Mouse (Mus musculus) forebrain, postnatal 0 days (tissue): ENCODE measurements at regions not wholly inside any gene's neighbourhood (a gene's known extent, or its start where the extent isn't known, plus 50 kb on each side); places are given as distances from the start of the nearest gene placed in this dataset.

Experiments used
- ATAC-seq: fragments of 200-750 bp; cut with Nextera tagmentation; 2 replicates; pipeline ENCODE4 v1.8.0; 2017; ENCODE audit warnings: mild to moderate bottlenecking, moderate library complexity
- DNase-seq: peaks from one replicate; pipeline ENCODE4 v3.0.0-alpha.2; 2015
- H3K27ac ChIP-seq: fragments of 300-500 bp; sonication (generic); 2 replicates; pipeline ENCODE4 v1.5.1; 2014; ENCODE audit warnings: low read depth, mild to moderate bottlenecking, antibody characterized with exemption, low read length, moderate library complexity, mixed read lengths
- H3K27me3 ChIP-seq: fragments of 300-500 bp; sonication (generic); 2 replicates; pipeline ENCODE4 v1.6.1; 2014; ENCODE audit warnings: mild to moderate bottlenecking, low read length, mixed read lengths; ENCODE audit not compliant: insufficient read depth
- H3K36me3 ChIP-seq: fragments of 300-500 bp; sonication (generic); 2 replicates; pipeline ENCODE4 v1.6.1; 2014; ENCODE audit warnings: mild to moderate bottlenecking, moderate library complexity; ENCODE audit not compliant: insufficient read depth
- H3K4me1 ChIP-seq: fragments of 300-500 bp; sonication (generic); 2 replicates; pipeline ENCODE4 v1.6.1; 2014; ENCODE audit warnings: antibody characterized with exemption; ENCODE audit not compliant: insufficient read depth
- H3K4me2 ChIP-seq: fragments of 300-500 bp; sonication (generic); 2 replicates; pipeline ENCODE4 v1.6.1; 2014; ENCODE audit warnings: low read depth, mild to moderate bottlenecking, moderate library complexity
- H3K4me3 ChIP-seq: fragments of 300-500 bp; sonication (generic); 2 replicates; pipeline ENCODE4 v1.5.1; 2014; ENCODE audit warnings: low read depth, low read length, mixed read lengths
- H3K9ac ChIP-seq: fragments of 300-500 bp; sonication (generic); 2 replicates; pipeline ENCODE4 v1.6.1; 2014; ENCODE audit warnings: mild to moderate bottlenecking
- H3K9me3 ChIP-seq: fragments of 300-500 bp; sonication (generic); 2 replicates; pipeline ENCODE4 v1.6.1; 2016; ENCODE audit warnings: low read length
- CTCF ChIP-seq: sonication (generic); IDR thresholded peaks from 2 replicates; pipeline ENCODE4 v1.5.1; 2016; ENCODE audit warnings: antibody characterized with exemption, control low read depth, low read depth
- WGBS: fragments of 180-500 bp; shearing (Covaris S2); extraction: QIAGEN DNeasy Blood & Tissue Kit; methylation state at CpG from one replicate; pipeline ENCODE4 v1.1.7; 2014; 5-methylcytosine and 5-hydroxymethylcytosine counted together

GRCm38 (mm10) chr3:81736838-81737237, 195.6 kb upstream of the Ctso start:
- H3K4me3 ChIP-seq, result no peak overlapping the region
- H3K27me3 ChIP-seq, result no peaks in the 10 kb centered on the region
- DNase-seq (no peak), ATAC-seq (no peak)
- no peaks in the 10 kb centered on the region for H3K4me1 ChIP-seq
- no peak overlapping the region for H3K27ac ChIP-seq
- TF ChIP-seq CTCF, result no peak
- H3K9ac ChIP-seq, result no peak overlapping the region
- H3K36me3 ChIP-seq, result no peaks in the 10 kb centered on the region
- H3K4me2 ChIP-seq, result no peak overlapping the region
- H3K9me3 ChIP-seq, result no peaks in the 10 kb centered on the region

GRCm38 (mm10) chr3:81742124-81742523, 190.3 kb upstream of the Ctso start:
- Histone ChIP-seq H3K27ac (no peak overlapping the region), H3K9ac (no peak overlapping the region), H3K27me3 (no peaks in the 10 kb centered on the region), H3K4me2 (no peak overlapping the region), H3K4me1 (no peaks in the 10 kb centered on the region), H3K9me3 (no peaks in the 10 kb centered on the region), H3K4me3 (no peak overlapping the region), H3K36me3 (no peaks in the 10 kb centered on the region)
- 50% methylated on average over 5 of the region's 5 CpGs for WGBS
- TF ChIP-seq CTCF, result no peak
- DNase-seq (no peak), ATAC-seq (no peak)

- Histone ChIP-seq H3K36me3 (no peaks in the 10 kb centered on the region), H3K9ac (no peak overlapping the region), H3K4me1 (no peaks in the 10 kb centered on the region), H3K4me3 (no peak overlapping the region), H3K9me3 (no peaks in the 10 kb centered on the region), H3K27ac (no peak overlapping the region), H3K4me2 (no peak overlapping the region), H3K27me3 (no peaks in the 10 kb centered on the region)
- 35% methylated on average over 1 of the region's 1 CpGs for WGBS
- no peak for ATAC-seq
- no peak for DNase-seq
- no peak for TF ChIP-seq CTCF
Observed at GRCm38 (mm10) chr3:81750164-81750563, 182.2 kb upstream of the Ctso start.

GRCm38 (mm10) chr3:81752955-81753354, 179.4 kb upstream of the Ctso start:
- TF ChIP-seq CTCF, result no peak
- 73% methylated on average over 4 of the region's 4 CpGs for WGBS
- DNase-seq (no peak), ATAC-seq (no peak)
- Histone ChIP-seq H3K4me2 (no peak overlapping the region), H3K36me3 (no peaks in the 10 kb centered on the region), H3K9ac (no peak overlapping the region), H3K27ac (no peak overlapping the region), H3K4me3 (no peak overlapping the region), H3K4me1 (no peaks in the 10 kb centered on the region), H3K27me3 (no peaks in the 10 kb centered on the region), H3K9me3 (no peaks in the 10 kb centered on the region)

GRCm38 (mm10) chr3:81760383-81760782, 172.0 kb upstream of the Ctso start:
- Histone ChIP-seq H3K4me3 (no peak overlapping the region), H3K27ac (peak overlapping the region; percentile 60; the same call in 1 of the 2 replicates), H3K27me3 (no peaks in the 10 kb centered on the region), H3K4me1 (no peaks in the 10 kb centered on the region), H3K9ac (no peak overlapping the region), H3K36me3 (no peaks in the 10 kb centered on the region), H3K9me3 (no peaks in the 10 kb centered on the region), H3K4me2 (no peak overlapping the region)
- TF ChIP-seq CTCF, result no peak
- WGBS, result 71% methylated on average over 3 of the region's 3 CpGs
- peak; percentile 76 for ATAC-seq
- DNase-seq, result peak; percentile 18

GRCm38 (mm10) chr3:81760914-81761313, 171.5 kb upstream of the Ctso start:
- DNase-seq (peak; percentile 73), ATAC-seq (peak; percentile 92)
- H3K27ac ChIP-seq, result no peak overlapping the region
- H3K9ac ChIP-seq, result no peak overlapping the region
- no peak overlapping the region for H3K4me3 ChIP-seq
- no peak overlapping the region for H3K4me2 ChIP-seq
- no peaks in the 10 kb centered on the region for H3K9me3 ChIP-seq
- WGBS, result 17% methylated on average over 2 of the region's 2 CpGs
- TF ChIP-seq CTCF, result no peak
- no peaks in the 10 kb centered on the region for H3K4me1 ChIP-seq
- no peaks in the 10 kb centered on the region for H3K27me3 ChIP-seq
- no peaks in the 10 kb centered on the region for H3K36me3 ChIP-seq

GRCm38 (mm10) chr3:81771812-81772211, 160.6 kb upstream of the Ctso start:
- Histone ChIP-seq H3K9me3 (no peaks in the 10 kb centered on the region), H3K4me3 (no peak overlapping the region), H3K27me3 (no peaks in the 10 kb centered on the region), H3K36me3 (no peaks in the 10 kb centered on the region), H3K4me2 (no peak overlapping the region), H3K27ac (no peak overlapping the region), H3K9ac (no peak overlapping the region), H3K4me1 (no peaks in the 10 kb centered on the region)
- ATAC-seq, result no peak
- no peak for TF ChIP-seq CTCF
- DNase-seq, result no peak
- WGBS, result 80% methylated on average over 3 of the region's 3 CpGs

- H3K4me3 ChIP-seq, result no peak overlapping the region
- H3K27ac ChIP-seq, result no peak overlapping the region
- H3K4me2 ChIP-seq, result no peak overlapping the region
- no peaks in the 10 kb centered on the region for H3K36me3 ChIP-seq
- no peak for TF ChIP-seq CTCF
- H3K27me3 ChIP-seq, result no peaks in the 10 kb centered on the region
- DNase-seq (no peak), ATAC-seq (no peak)
- H3K9ac ChIP-seq, result no peak overlapping the region
- H3K4me1 ChIP-seq, result no peaks in the 10 kb centered on the region
- no peaks in the 10 kb centered on the region for H3K9me3 ChIP-seq
Observed at GRCm38 (mm10) chr3:81773012-81773411, 159.4 kb upstream of the Ctso start.
